Mouse (Mus musculus) embryonic fibroblast, embryonic 13.5 days (primary cell): Measurements from ENCODE around the gene Camk2n1.

Experiments used
- CTCF ChIP-seq: IDR thresholded peaks from 2 replicates; pipeline ENCODE4 v1.5.1; 2011; ENCODE audit warnings: mild to moderate bottlenecking, control low read depth, low read length, moderate library complexity, borderline replicate concordance; ENCODE audit not compliant: insufficient read depth
- POLR2A ChIP-seq: IDR thresholded peaks from 2 replicates; pipeline ENCODE4 v1.6.1; 2011; ENCODE audit warnings: low read depth, mild to moderate bottlenecking, control low read depth, low read length, moderate library complexity

- TF ChIP-seq POLR2A, result no peak
- no peak for TF ChIP-seq CTCF
These were observed 6.1 kb upstream of the Camk2n1 start for GRCm38 (mm10) chr4:138447827-138448602.
